Mouse (Mus musculus) yolk sac, embryonic 10.5 days (tissue): ENCODE results near the gene Pdzd2.

ENCODE experiments used
- DNase-seq: peaks from one replicate; pipeline ENCODE4 v3.0.0-alpha.2; 2017; ENCODE audit warnings: low spot score

Gene Pdzd2

GRCm38 (mm10) chr15:12348950-12349349 lies 390.8 kb downstream of the Pdzd2 start:
- DNase-seq, result no peak

GRCm38 (mm10) chr15:12346916-12347315 lies 392.8 kb downstream of the Pdzd2 start:
- no peak for DNase-seq

- DNase-seq, result no peak
These were observed 398.3 kb downstream of the Pdzd2 start for GRCm38 (mm10) chr15:12341401-12341758.

- DNase-seq, result no peak
These were observed 399.0 kb downstream of the Pdzd2 start for GRCm38 (mm10) chr15:12340536-12341400.

- no peak for DNase-seq
These were observed 402.0 kb downstream of the Pdzd2 start for GRCm38 (mm10) chr15:12337779-12338137.

GRCm38 (mm10) chr15:12337030-12337778 lies 402.5 kb downstream of the Pdzd2 start:
- DNase-seq, result no peak

- DNase-seq, result no peak
These were observed 405.3 kb downstream of the Pdzd2 start for GRCm38 (mm10) chr15:12334381-12334780.

GRCm38 (mm10) chr15:12331300-12331699 lies 408.4 kb downstream of the Pdzd2 start:
- DNase-seq, result no peak

- no peak for DNase-seq
These were observed 408.8 kb downstream of the Pdzd2 start for GRCm38 (mm10) chr15:12330892-12331291.

GRCm38 (mm10) chr15:12330389-12330788 lies 409.3 kb downstream of the Pdzd2 start:
- DNase-seq, result no peak

GRCm38 (mm10) chr15:12324326-12324725 lies 415.4 kb downstream of the Pdzd2 start:
- no peak for DNase-seq

- DNase-seq, result no peak
These were observed 416.9 kb downstream of the Pdzd2 start for GRCm38 (mm10) chr15:12322676-12323402.

- DNase-seq, result no peak
These were observed 417.7 kb downstream of the Pdzd2 start, which contains the start of gene 1810049J17Rik for GRCm38 (mm10) chr15:12321788-12322621. 1810049J17Rik (minus strand) TSS chr15:12321899.

GRCm38 (mm10) chr15:12321091-12321787 lies 418.5 kb downstream of the Pdzd2 start, which contains the start of gene Golph3:
Golph3 (plus strand) TSS chr15:12321450.
- peak; percentile 92 for DNase-seq

GRCm38 (mm10) chr15:12320441-12321090 lies 419.2 kb downstream of the Pdzd2 start:
- DNase-seq, result no peak

GRCm38 (mm10) chr15:12319889-12320288 lies 419.8 kb downstream of the Pdzd2 start:
- no peak for DNase-seq

GRCm38 (mm10) chr15:12318451-12318850 lies 421.3 kb downstream of the Pdzd2 start:
- no peak for DNase-seq

GRCm38 (mm10) chr15:12317290-12317689 lies 422.4 kb downstream of the Pdzd2 start:
- DNase-seq, result no peak

- DNase-seq, result no peak
These were observed 423.7 kb downstream of the Pdzd2 start for GRCm38 (mm10) chr15:12315996-12316395.

GRCm38 (mm10) chr15:12314584-12314983 lies 425.1 kb downstream of the Pdzd2 start:
- DNase-seq, result no peak
